Mouse (Mus musculus) mouse embryonic stem cell (cell line): ENCODE results near the gene Spire2.

ENCODE experiments used
- in situ Hi-C, 2 experiments: fragments of 300-500 bp; cut with MboI; formaldehyde crosslinking; loops; 1 replicate in 1 of 2; 3 replicates in 1 of 2; pipeline ENCODE4 v1.14.3; 2019 to 2020; ENCODE audit warnings: low sequenced_read_pairs in 2 of 2, low pct_unique_long_range_greater_than_20kb in 1 of 2, mixed read lengths in 1 of 2; ENCODE audit not compliant: unreplicated experiment in 1 of 2

Spire2 gene

GRCm38 (mm10) chr8:123331810-123332209, 703 bp upstream of the Spire2 start:
- in situ Hi-C loops: no loop called here

- in situ Hi-C loops: no loop called here
Observed at GRCm38 (mm10) chr8:123333091-123333587, 626 bp downstream of the Spire2 start.

DNA sequence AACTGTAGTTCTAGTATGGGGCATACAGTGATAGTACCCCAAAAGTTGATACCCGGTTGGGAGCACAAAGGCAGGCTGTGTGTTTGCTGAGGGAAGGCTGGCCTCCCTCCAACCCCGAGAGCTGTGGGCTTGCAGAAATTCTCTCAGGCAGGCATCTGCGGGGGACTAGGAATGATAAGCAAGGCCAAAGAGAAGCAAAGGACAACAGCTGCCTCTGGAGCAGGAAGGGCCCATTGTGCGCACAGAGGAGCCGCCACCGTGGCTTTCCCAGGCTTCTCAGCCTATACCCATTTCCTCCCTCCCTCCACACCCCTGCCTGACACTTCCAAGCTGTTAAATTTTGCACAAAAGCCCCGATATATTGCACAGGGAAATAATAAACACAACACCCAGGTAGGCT, 1.4 kb downstream of the Spire2 start:
- in situ Hi-C loops: no loop called here

- in situ Hi-C loops: no loop called here
Observed at GRCm38 (mm10) chr8:123334467-123334866, 2.0 kb downstream of the Spire2 start.

DNA sequence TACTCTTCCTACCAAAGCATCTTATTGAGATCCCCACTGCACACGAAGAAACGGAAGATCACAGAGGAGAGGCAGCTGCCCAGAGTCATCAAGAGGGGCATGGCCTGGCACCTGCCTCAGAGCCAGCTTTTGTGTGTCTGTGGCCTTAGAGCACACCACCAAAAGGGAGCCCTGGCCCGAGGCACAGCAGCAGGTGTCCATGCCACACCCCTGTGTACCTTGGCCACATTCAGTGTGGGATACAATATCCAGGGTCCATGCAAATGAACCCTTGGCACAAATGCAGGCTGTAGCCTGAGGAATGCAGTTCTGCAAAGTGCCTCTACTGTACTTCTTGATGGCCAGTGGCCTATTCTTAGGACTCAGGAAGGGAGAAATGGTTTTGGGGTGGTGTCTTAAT, 5.0 kb downstream of the Spire2 start:
- in situ Hi-C loops: no loop called here

GRCm38 (mm10) chr8:123340071-123340470, 7.6 kb downstream of the Spire2 start:
- in situ Hi-C loops: no loop called here

DNA sequence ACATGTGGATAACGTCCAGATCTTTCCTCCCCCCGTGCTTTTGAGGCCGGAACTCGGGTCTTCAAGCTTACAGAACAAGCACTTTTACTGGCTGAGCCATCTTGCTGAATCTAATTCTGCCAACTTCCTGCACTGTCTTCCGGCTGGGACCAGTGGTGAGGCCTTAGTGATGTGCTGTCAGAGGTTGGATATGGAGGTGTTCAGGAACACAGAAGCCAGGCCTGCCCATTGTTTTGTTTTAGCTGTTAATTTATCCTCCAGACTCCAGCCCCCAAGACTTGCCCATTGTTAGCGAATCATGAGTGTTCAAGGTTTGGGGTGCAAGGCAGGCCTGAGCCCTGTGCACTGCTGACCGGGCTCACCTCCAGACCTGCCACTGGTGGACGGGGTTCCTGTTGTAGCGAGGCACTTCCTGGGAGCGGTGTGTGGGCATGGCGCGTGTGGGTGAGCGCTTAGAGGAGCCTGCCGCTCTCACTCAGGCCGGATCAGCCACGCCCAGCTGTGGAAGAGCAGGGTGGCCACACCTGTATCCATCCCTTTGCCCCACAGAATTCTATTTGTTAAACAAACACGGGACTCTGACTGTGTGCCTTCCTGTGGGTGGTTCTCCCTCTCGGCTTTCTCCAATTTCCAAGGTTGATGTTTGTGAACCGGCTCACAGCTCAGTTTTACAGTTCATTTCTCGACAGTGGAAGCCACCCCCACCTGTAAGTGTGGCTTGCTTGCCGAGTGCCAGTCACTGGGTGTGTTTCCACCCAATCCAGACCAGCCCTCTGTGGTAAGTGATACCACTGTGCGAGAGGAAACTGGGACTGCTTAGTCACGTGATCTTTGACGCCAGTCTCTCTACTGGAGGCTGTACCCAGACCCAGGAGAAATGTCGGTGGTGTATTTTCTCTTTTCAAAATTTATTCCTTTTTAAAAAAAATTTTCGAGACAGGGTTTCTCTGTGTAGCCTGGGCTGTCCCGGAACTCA, 8.8 kb downstream of the Spire2 start:
- in situ Hi-C loops: no loop called here

DNA sequence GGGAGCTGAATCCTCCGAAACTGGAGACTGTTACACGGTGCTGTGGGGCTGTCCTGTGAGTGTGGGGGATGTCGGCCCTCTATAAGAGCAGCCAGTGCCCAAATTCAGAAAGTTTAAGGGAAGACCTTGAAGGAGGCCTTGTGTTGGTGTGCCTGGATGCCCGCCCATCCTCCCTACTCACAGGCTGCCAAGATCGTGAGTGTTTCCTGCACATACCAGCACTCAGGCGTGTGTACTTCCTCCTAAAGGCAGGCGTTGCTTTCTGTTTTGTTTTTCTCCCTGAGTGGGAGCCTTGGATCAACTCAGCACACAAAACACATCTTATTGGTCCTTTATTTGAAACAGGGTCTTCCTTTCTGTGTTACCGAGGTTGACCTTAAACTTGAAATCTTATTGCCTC, 9.7 kb downstream of the Spire2 start:
- in situ Hi-C loops: no loop called here

- in situ Hi-C loops: no loop called here
Observed at GRCm38 (mm10) chr8:123342911-123343310, 10.4 kb downstream of the Spire2 start.

- in situ Hi-C loops: no loop called here
Observed at GRCm38 (mm10) chr8:123343422-123343821, 10.9 kb downstream of the Spire2 start.

- in situ Hi-C loops: no loop called here
Observed at GRCm38 (mm10) chr8:123345135-123345534, 12.6 kb downstream of the Spire2 start.

- in situ Hi-C loops: no loop called here
Observed at GRCm38 (mm10) chr8:123345856-123346255, 13.3 kb downstream of the Spire2 start.

DNA sequence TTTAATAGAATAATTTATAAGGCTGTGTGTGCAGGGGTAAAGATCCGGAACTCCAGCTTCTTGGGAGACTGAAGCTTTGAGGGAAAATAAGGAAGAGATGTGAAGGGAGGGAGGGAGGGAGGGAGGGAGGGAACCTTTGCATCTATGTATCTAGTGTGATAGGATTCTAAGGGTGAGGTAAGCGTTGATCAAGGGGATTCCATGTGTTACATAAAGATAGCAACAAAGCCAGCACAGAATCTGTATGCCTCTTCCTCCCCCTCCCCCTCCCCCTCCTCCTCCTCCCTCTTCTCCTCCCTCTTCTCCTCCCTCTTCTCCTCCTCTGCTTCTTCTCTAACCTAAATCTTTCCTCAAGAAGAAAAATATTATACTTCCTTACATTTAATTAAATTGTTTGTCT, 14.8 kb downstream of the Spire2 start:
- in situ Hi-C loops: no loop called here

DNA sequence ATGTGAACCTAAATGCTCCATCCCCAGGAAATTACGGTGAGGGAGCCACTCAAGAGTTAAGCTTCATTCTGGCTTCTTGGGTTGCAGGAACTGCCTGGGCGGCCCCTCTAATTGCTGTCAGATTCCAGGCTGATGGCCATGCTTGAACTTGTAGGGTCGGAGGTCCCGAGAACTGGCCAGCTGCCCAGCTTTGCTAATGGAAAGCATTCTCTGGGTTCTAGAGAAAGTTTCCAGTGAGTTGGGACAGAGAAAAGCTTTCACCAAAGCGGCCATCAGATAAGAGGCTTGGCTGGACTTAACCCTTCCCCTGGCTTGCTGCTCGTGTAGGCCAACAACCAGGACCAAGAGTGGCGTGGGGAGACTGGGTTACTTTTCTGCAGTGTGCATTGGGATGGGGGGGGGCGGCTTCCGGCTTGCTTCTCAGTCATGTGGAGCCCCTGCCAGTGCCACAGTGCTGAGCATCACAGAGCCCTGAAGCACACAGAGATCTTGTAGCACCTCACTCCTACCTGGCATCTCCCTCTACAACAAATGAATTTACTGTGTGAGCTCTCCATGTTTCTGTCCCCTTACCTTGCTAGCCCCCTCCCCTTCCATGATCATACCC, 15.8 kb downstream of the Spire2 start:
- in situ Hi-C loops: no loop called here

- in situ Hi-C loops: no loop called here
Observed at GRCm38 (mm10) chr8:123349073-123349472, 16.6 kb downstream of the Spire2 start.

GRCm38 (mm10) chr8:123352118-123352517, 19.6 kb downstream of the Spire2 start:
- in situ Hi-C loops: no loop called here

DNA sequence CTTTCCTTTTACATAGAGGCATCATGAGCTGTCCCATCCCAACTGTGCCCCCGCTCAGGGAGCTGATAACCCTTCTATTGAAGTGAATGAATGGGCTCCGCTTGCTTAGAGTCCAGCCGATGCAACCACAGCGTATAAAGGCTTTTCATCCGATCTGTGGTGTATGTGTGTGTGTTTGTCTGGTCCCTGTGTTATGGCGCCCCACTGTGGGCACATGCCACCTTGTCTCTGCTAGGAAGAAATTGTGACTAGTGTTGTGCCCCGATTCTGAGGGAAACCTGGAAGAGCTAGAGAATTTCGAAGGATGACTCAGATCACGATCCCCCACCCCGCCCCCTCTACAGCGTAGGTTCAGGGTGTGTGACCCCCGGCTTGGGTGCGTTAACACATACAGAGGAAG, 20.3 kb downstream of the Spire2 start:
- in situ Hi-C loops: no loop called here

GRCm38 (mm10) chr8:123353216-123353615, 20.7 kb downstream of the Spire2 start:
- in situ Hi-C loops: no loop called here

DNA sequence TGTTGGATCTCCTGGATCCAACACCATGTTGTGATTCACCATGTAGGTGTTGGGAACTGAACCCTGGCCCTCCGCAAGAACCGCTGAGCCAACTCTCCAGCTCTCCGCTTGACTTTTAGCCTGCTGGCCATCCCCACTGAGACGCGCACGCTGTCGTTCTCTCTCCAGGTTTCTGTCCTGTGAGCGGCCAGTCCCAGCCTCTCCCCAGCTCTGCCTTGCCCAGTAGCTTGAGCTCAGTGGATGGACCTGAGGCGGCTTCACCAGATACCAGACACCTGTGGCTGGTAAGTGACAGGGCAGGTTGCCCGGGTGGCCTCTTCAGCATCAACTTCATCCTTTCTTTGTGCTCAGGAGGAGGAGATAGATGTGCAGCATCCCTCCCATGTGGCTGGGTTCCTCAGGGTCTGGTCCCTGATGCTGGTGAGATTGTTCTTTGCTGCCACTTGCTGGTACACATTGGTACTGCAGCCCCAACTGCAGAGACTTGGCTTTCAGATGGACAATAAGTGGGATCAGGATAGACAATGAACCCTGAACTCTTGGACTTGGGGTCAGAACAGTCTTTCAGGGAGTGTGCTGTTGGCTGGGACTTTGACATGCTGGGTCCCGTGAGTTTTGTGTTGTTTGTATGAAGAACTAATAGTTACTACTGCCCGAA, 28.7 kb downstream of the Spire2 start:
- in situ Hi-C loops: no loop called here
